Mouse (Mus musculus) cortical plate, adult 2 months (tissue): ENCODE measurements around the gene Arhgef18.

Source experiments
- CTCF ChIP-seq: fragments of 200-500 bp; IDR thresholded peaks from 2 replicates; pipeline ENCODE4 v1.5.1; 2011; ENCODE audit warnings: mild to moderate bottlenecking, control low read depth, low read length; ENCODE audit not compliant: insufficient read depth; ENCODE audit errors: extremely low read depth
- POLR2A ChIP-seq: fragments of 200-500 bp; IDR thresholded peaks from 2 replicates; pipeline ENCODE4 v1.6.1; 2011; ENCODE audit warnings: mild to moderate bottlenecking, low read length, control low read depth; ENCODE audit not compliant: insufficient read depth; ENCODE audit errors: extremely low read depth

DNA sequence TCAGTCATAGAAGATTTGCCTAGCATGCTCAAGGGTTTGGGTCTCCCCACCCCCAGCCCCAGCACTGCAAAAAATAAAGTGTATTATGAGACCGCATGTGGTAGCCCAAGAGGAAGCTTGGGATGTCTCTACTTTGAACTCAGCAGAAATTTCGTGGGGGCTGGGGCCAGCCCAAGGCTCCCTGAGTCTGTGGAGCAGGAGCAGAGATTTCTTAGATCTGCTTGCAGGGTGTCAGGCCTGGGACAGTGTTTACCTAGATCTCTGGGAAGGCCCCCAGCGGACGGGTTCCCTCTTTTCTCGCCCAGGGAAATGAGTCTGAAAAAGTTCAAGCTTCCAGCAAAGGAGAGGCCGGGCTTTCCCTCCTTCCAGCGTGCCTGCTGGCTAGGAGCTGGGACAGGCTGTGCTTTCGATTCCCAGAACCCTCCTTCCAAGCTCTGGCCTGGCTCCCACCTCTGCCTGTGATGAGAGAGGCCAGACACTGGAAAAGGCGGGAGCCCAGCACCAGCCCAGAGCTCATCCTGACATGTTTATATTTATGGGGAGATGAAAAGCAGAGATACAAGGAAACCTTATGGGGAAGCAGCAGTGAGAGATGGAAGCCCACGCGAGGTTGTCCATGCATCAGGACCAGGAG, 16.0 kb upstream of the Arhgef18 start:
- TF ChIP-seq CTCF (no peak), POLR2A (no peak)
